Mouse (Mus musculus): Measurements from ENCODE around the gene Ern1. TPM values are rescaled to one million over a fixed set of nuclear protein-coding genes. Genes with fewer than 3 reads are reported as not detected.
"Not testable (repeated sequence)": the region's sequence is repeated elsewhere in the genome, so short reads cannot be mapped to it uniquely, and the experiment has no call there.

The Ern1 gene
- polyA plus RNA-seq, 1 experiment from 2014 or later = 5.4 TPM

DNA sequence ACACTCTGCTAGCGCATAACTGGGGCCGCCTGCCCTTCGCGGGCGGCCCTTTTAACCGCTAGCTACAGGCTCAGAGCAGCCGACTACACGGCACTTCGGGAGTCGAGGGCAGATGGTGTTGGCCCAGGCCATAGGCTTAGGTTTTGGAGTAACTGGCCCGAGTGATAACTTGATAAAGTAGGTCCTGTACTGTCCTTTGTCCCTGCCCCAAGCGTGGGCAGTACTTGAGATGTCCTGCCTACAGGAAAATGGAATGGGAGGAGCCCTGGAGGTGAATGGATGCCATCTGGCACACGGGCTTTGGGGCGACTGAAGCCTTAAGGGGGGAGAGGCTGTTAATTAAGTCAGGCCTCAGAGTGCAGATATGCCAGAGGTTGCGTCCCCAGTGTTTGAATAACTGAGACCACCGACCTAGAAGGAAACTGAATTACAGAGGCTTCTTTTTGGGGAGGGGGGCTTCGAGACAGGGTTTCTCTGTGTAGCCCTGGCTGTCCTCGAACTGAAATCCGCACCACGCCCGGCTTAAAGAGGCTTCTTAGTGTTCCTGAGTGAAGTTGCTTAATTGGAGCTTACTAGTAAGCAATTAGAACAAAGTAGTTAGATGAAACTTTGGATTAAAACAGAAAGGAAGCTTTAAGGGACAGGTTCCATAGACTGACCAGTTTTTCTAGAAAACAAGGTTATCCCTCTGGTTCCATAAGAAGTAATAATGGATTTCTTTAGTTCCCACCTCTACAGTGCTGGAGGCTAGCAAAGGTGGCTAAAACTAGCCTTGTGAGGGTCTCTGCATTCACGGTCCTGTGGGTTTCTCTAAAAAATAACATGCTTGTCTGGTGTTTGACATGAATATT, 13.9 kb upstream of the Ern1 start:
- Histone ChIP-seq H3K9me3 (ENCODE audit: low read length) (no peaks in the 10 kb centered on the region), H3K4me2 (replicated peaks; ENCODE audit: low read depth, low read length) (peak overlapping the region; percentile 75)

DNA sequence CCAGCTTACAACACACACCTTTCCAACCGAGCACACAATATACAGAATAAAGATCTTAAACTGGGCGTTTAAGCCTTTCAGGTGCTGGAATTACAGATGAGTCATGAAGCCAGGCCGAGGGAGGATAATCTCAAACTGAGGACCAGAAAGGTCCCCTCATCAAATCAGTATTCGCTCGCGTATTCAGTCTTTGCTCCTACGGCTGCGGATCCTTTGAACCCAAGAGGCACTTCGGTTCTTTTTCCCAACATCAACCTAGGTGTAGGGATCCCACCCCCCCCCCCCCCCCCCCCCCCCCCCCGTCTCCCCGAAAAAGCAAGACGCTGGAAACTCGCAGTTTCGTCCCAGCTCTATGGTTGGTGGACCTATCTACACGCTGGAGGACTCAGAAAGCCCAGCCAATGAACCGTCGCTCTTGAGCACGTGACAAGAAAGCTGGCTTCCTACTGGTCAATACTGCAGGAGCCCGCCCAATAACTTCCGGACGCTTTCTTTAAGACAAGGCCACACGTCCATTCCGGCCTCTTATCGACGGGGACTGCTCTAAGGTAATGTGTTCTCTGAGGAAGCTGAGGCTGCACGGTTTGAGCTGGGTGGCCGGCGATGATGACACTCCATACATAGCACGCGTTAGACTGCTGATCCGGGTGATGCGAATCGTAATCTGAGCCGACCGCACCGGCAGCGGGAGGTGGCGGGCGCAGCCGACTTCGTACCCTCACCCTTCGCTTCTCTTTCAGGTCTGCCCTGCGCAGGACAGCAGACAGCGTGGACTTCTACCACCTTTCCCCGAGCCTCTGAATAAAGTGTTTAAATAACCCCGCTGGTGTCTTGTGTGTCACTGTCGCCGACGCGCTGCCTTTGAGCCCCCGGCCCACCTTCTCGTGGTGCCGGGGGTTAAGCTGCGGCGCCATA, 13.0 kb upstream of the Ern1 start:
- ATAC-seq (peak; percentile 98), DNase-seq (ENCODE audit: low spot score) (peak; percentile 99)
- Histone ChIP-seq H3K9me3 (ENCODE audit: low read length) (no peaks in the 10 kb centered on the region), H3K4me3 (ENCODE audit: low read depth, low read length) (peak overlapping the region; percentile 79), H3K27ac (ENCODE audit: low read length) (peak overlapping the region; percentile 86), H3K27me3 (replicated peaks; ENCODE audit: insufficient read depth, low read length) (no peaks in the 10 kb centered on the region), H3K4me1 (ENCODE audit: insufficient read depth, low read depth, low read length) (peaks cover 7% of the 10 kb centered on the region; the same call in 1 of the 2 replicates), H3K4me2 (replicated peaks; ENCODE audit: low read depth, low read length) (peak overlapping the region; percentile 75), H3K36me3 (ENCODE audit: insufficient read depth, low read length) (no peaks in the 10 kb centered on the region), H3K9ac (replicated peaks; ENCODE audit: low read depth) (peak overlapping the region; percentile 79)
- WGBS = under 1% methylated on average over 52 of the region's 55 CpGs
- TF ChIP-seq CTCF (IDR thresholded peaks at IDR 0.05) (no peak), EP300 (IDR thresholded peaks at IDR 0.05) (no peak)

More for the DNA sequence above, 13.9 kb upstream of the Ern1 start:
- H3K27ac ChIP-seq (ENCODE audit: low read length) = peak overlapping the region; percentile 86
- DNase-seq (ENCODE audit: low spot score) (peak; percentile 85), ATAC-seq (peak; percentile 73)
- peaks cover 7% of the 10 kb centered on the region; the same call in 1 of the 2 replicates for H3K4me1 ChIP-seq (ENCODE audit: insufficient read depth, low read depth, low read length)
- H3K36me3 ChIP-seq (ENCODE audit: insufficient read depth, low read length) = no peaks in the 10 kb centered on the region
- no peaks in the 10 kb centered on the region for H3K27me3 ChIP-seq (replicated peaks; ENCODE audit: insufficient read depth, low read length)
- H3K4me3 ChIP-seq (ENCODE audit: low read depth, low read length) = peak overlapping the region; percentile 79
- peak overlapping the region; percentile 79 for H3K9ac ChIP-seq (replicated peaks; ENCODE audit: low read depth)
- no peak for TF ChIP-seq CTCF (IDR thresholded peaks at IDR 0.05)
- TF ChIP-seq EP300 (IDR thresholded peaks at IDR 0.05) = no peak; the same call in 1 of the 2 replicates
- 3% methylated on average over 22 of the region's 22 CpGs for WGBS

DNA sequence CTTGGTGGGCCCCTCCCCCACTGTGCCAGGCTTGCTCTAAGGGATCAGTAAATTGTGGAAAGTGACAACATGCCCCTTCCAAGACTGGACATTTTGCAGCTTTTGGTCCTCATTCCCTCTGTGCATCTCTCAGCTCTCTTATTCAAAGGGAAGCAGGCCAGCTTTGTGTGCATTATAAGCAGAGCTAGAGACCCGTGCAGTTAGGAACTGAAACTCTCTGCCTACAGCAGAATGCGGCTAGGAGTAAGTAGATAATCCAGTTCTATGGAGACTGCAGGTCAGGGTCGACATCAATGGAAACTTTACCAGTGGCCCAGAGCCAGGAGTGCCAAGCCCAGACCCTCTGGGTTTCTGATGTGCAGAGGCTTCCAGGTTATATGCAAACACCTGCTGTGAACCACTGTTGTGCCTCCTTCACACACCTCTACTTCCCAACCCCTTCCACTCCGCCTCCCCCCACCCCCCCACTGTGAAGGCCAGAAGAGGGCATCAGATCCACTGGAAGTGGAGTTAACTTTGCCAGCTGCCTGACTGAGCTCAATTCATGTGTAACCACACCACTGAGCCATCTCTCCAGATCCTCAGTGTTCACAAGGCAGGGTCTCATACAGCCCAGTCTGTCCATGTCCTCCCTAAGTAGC, 11.2 kb upstream of the Ern1 start:
- Histone ChIP-seq H3K27me3 (replicated peaks; ENCODE audit: insufficient read depth, low read length) (no peaks in the 10 kb centered on the region), H3K4me1 (ENCODE audit: insufficient read depth, low read depth, low read length) (peaks cover 7% of the 10 kb centered on the region; the same call in 1 of the 2 replicates), H3K36me3 (ENCODE audit: insufficient read depth, low read length) (no peaks in the 10 kb centered on the region), H3K27ac (ENCODE audit: low read length) (no peak overlapping the region), H3K4me3 (ENCODE audit: low read depth, low read length) (no peak overlapping the region), H3K9ac (replicated peaks; ENCODE audit: low read depth) (no peak overlapping the region), H3K9me3 (ENCODE audit: low read length) (no peaks in the 10 kb centered on the region), H3K4me2 (replicated peaks; ENCODE audit: low read depth, low read length) (no peak overlapping the region)
- TF ChIP-seq EP300 (IDR thresholded peaks at IDR 0.05) (no peak), CTCF (IDR thresholded peaks at IDR 0.05) (no peak)
- no peak for DNase-seq (ENCODE audit: low spot score)
- ATAC-seq = no peak
- 26% methylated on average over 4 of the region's 4 CpGs for WGBS

DNA sequence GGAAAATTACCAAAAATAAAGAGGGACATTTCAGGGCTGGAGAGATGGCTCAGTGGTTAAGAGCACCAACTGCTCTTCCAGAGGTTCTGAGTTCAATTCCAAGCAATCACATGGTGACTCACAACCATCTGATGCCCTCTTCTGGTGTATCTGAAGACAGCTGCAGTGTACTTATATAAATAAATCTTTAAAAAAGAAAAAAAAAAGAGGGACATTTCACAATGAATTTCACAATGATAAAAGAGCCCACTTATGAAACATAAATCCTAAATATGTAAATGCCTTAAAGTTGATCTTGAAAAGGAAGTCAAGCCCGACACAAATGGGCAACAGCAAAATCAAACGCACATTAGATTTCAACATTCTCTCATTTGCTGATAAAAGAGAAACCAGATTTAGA, 10.3 kb upstream of the Ern1 start:
- H3K27me3 ChIP-seq (replicated peaks; ENCODE audit: insufficient read depth, low read length) = no peaks in the 10 kb centered on the region
- no peaks in the 10 kb centered on the region for H3K36me3 ChIP-seq (ENCODE audit: insufficient read depth, low read length)
- TF ChIP-seq EP300 (IDR thresholded peaks at IDR 0.05) (no peak), CTCF (IDR thresholded peaks at IDR 0.05) (peak; percentile 41)
- DNase-seq (ENCODE audit: low spot score) (peak; percentile 82), ATAC-seq (no peak)
- 47% methylated on average over 2 of the region's 2 CpGs for WGBS
- no peak overlapping the region for H3K4me3 ChIP-seq (ENCODE audit: low read depth, low read length)
- H3K9me3 ChIP-seq (ENCODE audit: low read length) = no peaks in the 10 kb centered on the region
- peaks cover 7% of the 10 kb centered on the region; the same call in 1 of the 2 replicates for H3K4me1 ChIP-seq (ENCODE audit: insufficient read depth, low read depth, low read length)
- H3K27ac ChIP-seq (ENCODE audit: low read length) = no peak overlapping the region
- H3K9ac ChIP-seq (replicated peaks; ENCODE audit: low read depth) = no peak overlapping the region
- no peak overlapping the region for H3K4me2 ChIP-seq (replicated peaks; ENCODE audit: low read depth, low read length)

DNA sequence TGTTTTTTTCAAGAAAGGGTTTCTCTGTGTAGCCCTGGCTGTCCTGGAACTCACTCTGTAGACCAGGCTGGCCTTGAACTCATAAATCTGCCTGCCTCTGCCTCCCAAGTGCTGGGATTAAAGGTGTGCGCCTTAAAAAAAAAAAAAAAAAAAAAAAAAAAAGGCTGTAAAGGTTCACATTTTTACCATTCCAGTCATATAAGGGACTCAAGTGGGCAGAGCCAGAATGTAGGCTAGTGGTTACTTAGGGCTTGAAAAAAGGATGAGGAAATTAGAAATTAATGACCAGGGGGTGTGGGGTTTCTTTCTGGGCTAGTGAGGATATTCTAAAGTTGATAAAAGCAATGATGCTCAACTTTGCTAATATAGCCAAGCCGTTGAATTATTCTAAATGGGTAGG, 9.4 kb upstream of the Ern1 start:
- not testable (repeated sequence) for H3K4me3 ChIP-seq (ENCODE audit: low read depth, low read length); DNase-seq (ENCODE audit: low spot score); H3K9me3 ChIP-seq (ENCODE audit: low read length); H3K4me2 ChIP-seq (replicated peaks; ENCODE audit: low read depth, low read length); H3K36me3 ChIP-seq (ENCODE audit: insufficient read depth, low read length); H3K27ac ChIP-seq (ENCODE audit: low read length); H3K27me3 ChIP-seq (replicated peaks; ENCODE audit: insufficient read depth, low read length); ATAC-seq; H3K4me1 ChIP-seq (ENCODE audit: insufficient read depth, low read depth, low read length); H3K9ac ChIP-seq (replicated peaks; ENCODE audit: low read depth)
- WGBS = 91% methylated on average over 2 of the region's 2 CpGs
